Mouse (Mus musculus) bone marrow, adult 2 months (tissue): ENCODE data around the gene Fam241a.

Experiments used
- CTCF ChIP-seq: fragments of 200-500 bp; IDR thresholded peaks from 2 replicates; pipeline ENCODE4 v1.5.1; 2011; ENCODE audit warnings: low read length, control low read depth; ENCODE audit not compliant: control insufficient read depth, insufficient read depth
- POLR2A ChIP-seq: fragments of 200-500 bp; IDR thresholded peaks from 2 replicates; pipeline ENCODE4 v1.6.1; 2011; ENCODE audit warnings: low read depth, mild to moderate bottlenecking, control low read depth, low read length, borderline replicate concordance; ENCODE audit not compliant: control insufficient read depth

GRCm38 (mm10) chr3:127834040-127834439, 62.1 kb downstream of the Fam241a start:
- no peak for TF ChIP-seq POLR2A
- no peak for TF ChIP-seq CTCF
